Mouse (Mus musculus) forebrain, postnatal 0 days (tissue): ENCODE measurements around the gene Dhx38. TPM values are rescaled to one million over a fixed set of nuclear protein-coding genes. Genes with fewer than 3 reads are reported as not detected.

Experiments
- ATAC-seq: fragments of 200-750 bp; cut with Nextera tagmentation; 2 replicates; pipeline ENCODE4 v1.8.0; 2017; ENCODE audit warnings: mild to moderate bottlenecking, moderate library complexity
- DNase-seq: peaks from one replicate; pipeline ENCODE4 v3.0.0-alpha.2; 2015
- H3K27ac ChIP-seq: fragments of 300-500 bp; sonication (generic); 2 replicates; pipeline ENCODE4 v1.5.1; 2014; ENCODE audit warnings: low read depth, mild to moderate bottlenecking, antibody characterized with exemption, low read length, moderate library complexity, mixed read lengths
- H3K27me3 ChIP-seq: fragments of 300-500 bp; sonication (generic); 2 replicates; pipeline ENCODE4 v1.6.1; 2014; ENCODE audit warnings: mild to moderate bottlenecking, low read length, mixed read lengths; ENCODE audit not compliant: insufficient read depth
- H3K36me3 ChIP-seq: fragments of 300-500 bp; sonication (generic); 2 replicates; pipeline ENCODE4 v1.6.1; 2014; ENCODE audit warnings: mild to moderate bottlenecking, moderate library complexity; ENCODE audit not compliant: insufficient read depth
- H3K4me1 ChIP-seq: fragments of 300-500 bp; sonication (generic); 2 replicates; pipeline ENCODE4 v1.6.1; 2014; ENCODE audit warnings: antibody characterized with exemption; ENCODE audit not compliant: insufficient read depth
- H3K4me2 ChIP-seq: fragments of 300-500 bp; sonication (generic); 2 replicates; pipeline ENCODE4 v1.6.1; 2014; ENCODE audit warnings: low read depth, mild to moderate bottlenecking, moderate library complexity
- H3K4me3 ChIP-seq: fragments of 300-500 bp; sonication (generic); 2 replicates; pipeline ENCODE4 v1.5.1; 2014; ENCODE audit warnings: low read depth, low read length, mixed read lengths
- H3K9ac ChIP-seq: fragments of 300-500 bp; sonication (generic); 2 replicates; pipeline ENCODE4 v1.6.1; 2014; ENCODE audit warnings: mild to moderate bottlenecking
- H3K9me3 ChIP-seq: fragments of 300-500 bp; sonication (generic); 2 replicates; pipeline ENCODE4 v1.6.1; 2016; ENCODE audit warnings: low read length
- CTCF ChIP-seq: sonication (generic); IDR thresholded peaks from 2 replicates; pipeline ENCODE4 v1.5.1; 2016; ENCODE audit warnings: antibody characterized with exemption, control low read depth, low read depth
- WGBS: fragments of 180-500 bp; shearing (Covaris S2); extraction: QIAGEN DNeasy Blood & Tissue Kit; methylation state at CpG from one replicate; pipeline ENCODE4 v1.1.7; 2014; 5-methylcytosine and 5-hydroxymethylcytosine counted together
- polyA plus RNA-seq: library from polyadenylated mRNA; unstranded; fragments of >200 nt; fragmentation: Nextera tagmentation; extraction: Ambion mirVana; gene quantifications from 2 replicates; pipeline ENCODE4 v1.2.1, GENCODE M21; 2015
- total RNA-seq: library from RNA; depleted of rRNA; stranded (reverse); fragments of >200 nt; gene quantifications from 2 replicates; pipeline ENCODE4 v1.2.3, GENCODE M21; 2014; rRNA removed

The Dhx38 gene
- total RNA-seq: 23.2 and 28.2 TPM in 2 replicates
- polyA plus RNA-seq: 12.8 and 14.1 TPM in 2 replicates

GRCm38 (mm10) chr8:109565498-109566333, at the start of gene Dhx38, which contains the start of gene Txnl4b:
Gene Dhx38 (minus strand): TSS chr8:109565861.
Gene Txnl4b (plus strand): TSS chr8:109565892.
- peaks cover 11% of the 10 kb centered on the region for H3K4me1 ChIP-seq
- H3K9me3 ChIP-seq: no peaks in the 10 kb centered on the region
- WGBS: under 1% methylated on average over 52 of the region's 52 CpGs
- H3K27me3 ChIP-seq: no peaks in the 10 kb centered on the region
- 0 out of 2 replicates have a peak, but pooled peaks have one; percentile 12 for TF ChIP-seq CTCF
- H3K27ac ChIP-seq: peak within 1 kb of the TSS; percentile 92
- ATAC-seq (peak; percentile 100), DNase-seq (peak; percentile 99)
- peak within 1 kb of the TSS; percentile 84 for H3K9ac ChIP-seq
- peak within 1 kb of the TSS; percentile 87 for H3K4me3 ChIP-seq
- peak within 1 kb of the TSS; percentile 79 for H3K4me2 ChIP-seq
- peaks cover 23% of the 10 kb centered on the region for H3K36me3 ChIP-seq

- Histone ChIP-seq H3K27me3 (no peaks in the 10 kb centered on the region; the same call in 1 of the 2 replicates), H3K4me3 (no peak within 1 kb of the TSS), H3K4me1 (no peaks in the 10 kb centered on the region), H3K27ac (no peak within 1 kb of the TSS), H3K9ac (no peak within 1 kb of the TSS), H3K9me3 (no peaks in the 10 kb centered on the region), H3K36me3 (no peaks in the 10 kb centered on the region), H3K4me2 (peak within 1 kb of the TSS; percentile 10; the same call in 1 of the 2 replicates)
- 62% methylated on average over 27 of the region's 27 CpGs for WGBS
- ATAC-seq (no peak), DNase-seq (no peak)
- TF ChIP-seq CTCF: peak; percentile 12; the same call in 1 of the 2 replicates
Observed at GRCm38 (mm10) chr8:109614243-109615210, 48.9 kb upstream of the Dhx38 start, which contains the start of gene Pkd1l3. Gene Pkd1l3 (plus strand): TSS chr8:109614517.

- Histone ChIP-seq H3K4me1 (no peaks in the 10 kb centered on the region; the same call in 1 of the 2 replicates), H3K9ac (peak overlapping the region; percentile 73), H3K27ac (peak overlapping the region; percentile 94), H3K4me3 (peak overlapping the region; percentile 56), H3K27me3 (no peaks in the 10 kb centered on the region; the same call in 1 of the 2 replicates), H3K36me3 (0 out of 2 replicates have a peak, but pooled peaks cover under 1% of the 10 kb centered on the region), H3K9me3 (no peaks in the 10 kb centered on the region), H3K4me2 (peak overlapping the region; percentile 78)
- ATAC-seq (no peak), DNase-seq (no peak)
- no peak for TF ChIP-seq CTCF
- WGBS: 14% methylated on average over 5 of the region's 5 CpGs
Observed at GRCm38 (mm10) chr8:109609153-109609502, 43.5 kb upstream of the Dhx38 start.

GRCm38 (mm10) chr8:109608271-109609152, 42.9 kb upstream of the Dhx38 start, which contains the start of gene Dhodh:
Gene Dhodh (minus strand): TSS chr8:109608673.
- Histone ChIP-seq H3K27me3 (no peaks in the 10 kb centered on the region; the same call in 1 of the 2 replicates), H3K36me3 (peaks cover 6% of the 10 kb centered on the region), H3K9ac (peak within 1 kb of the TSS; percentile 73), H3K4me2 (peak within 1 kb of the TSS; percentile 78), H3K27ac (peak within 1 kb of the TSS; percentile 94), H3K4me3 (peak within 1 kb of the TSS; percentile 56), H3K4me1 (no peaks in the 10 kb centered on the region; the same call in 1 of the 2 replicates), H3K9me3 (no peaks in the 10 kb centered on the region)
- 1% methylated on average over 42 of the region's 42 CpGs for WGBS
- DNase-seq: peak; percentile 99
- TF ChIP-seq CTCF: peak; percentile 60
- ATAC-seq: peak; percentile 99

GRCm38 (mm10) chr8:109607650-109608049, 42.0 kb upstream of the Dhx38 start:
- Histone ChIP-seq H3K36me3 (peaks cover 14% of the 10 kb centered on the region), H3K9ac (peak overlapping the region; percentile 46), H3K4me1 (no peaks in the 10 kb centered on the region; the same call in 1 of the 2 replicates), H3K4me3 (peak overlapping the region; percentile 56), H3K4me2 (peak overlapping the region; percentile 78), H3K27me3 (no peaks in the 10 kb centered on the region; the same call in 1 of the 2 replicates), H3K9me3 (no peaks in the 10 kb centered on the region), H3K27ac (no peak overlapping the region)
- peak; percentile 17 for DNase-seq
- WGBS: 10% methylated on average over 12 of the region's 12 CpGs
- ATAC-seq: no peak
- TF ChIP-seq CTCF: no peak
